Mouse (Mus musculus) cortical plate, adult 2 months (tissue): Measurements from ENCODE around the gene Sgsm3. TPM values are rescaled to one million over a fixed set of nuclear protein-coding genes. Genes with fewer than 3 reads are reported as not detected.
A peak's percentile ranks its signal among the peaks of the same experiment; 100 is the strongest.

Experiments used
- H3K27ac ChIP-seq: fragments of 200-500 bp; 2 replicates; pipeline ENCODE4 v1.5.1; 2012; ENCODE audit warnings: low read length, control low read depth, inconsistent platforms; ENCODE audit not compliant: insufficient read depth
- H3K4me1 ChIP-seq: fragments of 200-500 bp; 2 replicates; pipeline ENCODE4 v1.6.1; 2011; ENCODE audit warnings: low read length; ENCODE audit not compliant: control insufficient read depth, insufficient read depth
- H3K4me3 ChIP-seq: fragments of 200-500 bp; 2 replicates; pipeline ENCODE4 v1.5.1; 2011; ENCODE audit warnings: mild to moderate bottlenecking, low read length, control low read depth; ENCODE audit not compliant: insufficient read depth
- CTCF ChIP-seq: fragments of 200-500 bp; IDR thresholded peaks from 2 replicates; pipeline ENCODE4 v1.5.1; 2011; ENCODE audit warnings: mild to moderate bottlenecking, control low read depth, low read length; ENCODE audit not compliant: insufficient read depth; ENCODE audit errors: extremely low read depth
- POLR2A ChIP-seq: fragments of 200-500 bp; IDR thresholded peaks from 2 replicates; pipeline ENCODE4 v1.6.1; 2011; ENCODE audit warnings: mild to moderate bottlenecking, low read length, control low read depth; ENCODE audit not compliant: insufficient read depth; ENCODE audit errors: extremely low read depth
- polyA plus RNA-seq: library from polyadenylated mRNA; depleted of rRNA; stranded (reverse); fragments of >200 nt; gene quantifications from 2 replicates; pipeline ENCODE4 v1.2.3, GENCODE M21; 2012

Gene Sgsm3
- polyA plus RNA-seq, 1 experiment = 89.4 TPM

- Histone ChIP-seq H3K27ac (0 out of 2 replicates have a peak overlapping the region, but pooled peaks have one; percentile 17), H3K4me1 (peaks cover 9% of the 10 kb centered on the region), H3K4me3 (no peak overlapping the region)
- TF ChIP-seq CTCF = no peak
- TF ChIP-seq POLR2A = no peak
These were observed 38.9 kb downstream of the Sgsm3 start for GRCm38 (mm10) chr15:81016488-81016887.

- Histone ChIP-seq H3K4me3 (no peak overlapping the region), H3K27ac (no peak overlapping the region), H3K4me1 (peaks cover 9% of the 10 kb centered on the region)
- TF ChIP-seq POLR2A = no peak
- TF ChIP-seq CTCF = no peak
These were observed 39.7 kb downstream of the Sgsm3 start for GRCm38 (mm10) chr15:81017308-81017707.

- H3K4me1 ChIP-seq = peaks cover 7% of the 10 kb centered on the region
- TF ChIP-seq POLR2A (no peak), CTCF (no peak)
- H3K4me3 ChIP-seq = no peak overlapping the region
- no peak overlapping the region for H3K27ac ChIP-seq
These were observed 43.8 kb downstream of the Sgsm3 start for GRCm38 (mm10) chr15:81021377-81021776.

GRCm38 (mm10) chr15:81022437-81022836, 44.9 kb downstream of the Sgsm3 start:
- Histone ChIP-seq H3K27ac (no peak overlapping the region), H3K4me1 (peaks cover 7% of the 10 kb centered on the region), H3K4me3 (no peak overlapping the region)
- TF ChIP-seq POLR2A = no peak
- no peak for TF ChIP-seq CTCF

- Histone ChIP-seq H3K4me1 (peaks cover 10% of the 10 kb centered on the region), H3K27ac (peak overlapping the region; percentile 51; the same call in 1 of the 2 replicates), H3K4me3 (no peak overlapping the region)
- TF ChIP-seq CTCF (no peak), POLR2A (no peak)
These were observed 46.3 kb downstream of the Sgsm3 start for GRCm38 (mm10) chr15:81023842-81024241.

GRCm38 (mm10) chr15:81026901-81027300, 49.3 kb downstream of the Sgsm3 start:
- Histone ChIP-seq H3K4me3 (no peak overlapping the region), H3K27ac (no peak overlapping the region), H3K4me1 (peaks cover 9% of the 10 kb centered on the region; the same call in 1 of the 2 replicates)
- TF ChIP-seq POLR2A (no peak), CTCF (no peak)

- H3K4me3 ChIP-seq = no peak overlapping the region
- H3K27ac ChIP-seq = no peak overlapping the region
- peaks cover 9% of the 10 kb centered on the region; the same call in 1 of the 2 replicates for H3K4me1 ChIP-seq
- TF ChIP-seq POLR2A (no peak), CTCF (peak; percentile 89)
These were observed 50.0 kb downstream of the Sgsm3 start for GRCm38 (mm10) chr15:81027378-81028173.

- no peak overlapping the region for H3K4me3 ChIP-seq
- peaks cover 5% of the 10 kb centered on the region; the same call in 1 of the 2 replicates for H3K4me1 ChIP-seq
- no peak overlapping the region for H3K27ac ChIP-seq
- TF ChIP-seq CTCF (no peak), POLR2A (no peak)
These were observed 53.4 kb downstream of the Sgsm3 start for GRCm38 (mm10) chr15:81030891-81031425.

GRCm38 (mm10) chr15:81031611-81032010, 54.0 kb downstream of the Sgsm3 start:
- TF ChIP-seq CTCF (no peak), POLR2A (no peak)
- no peak overlapping the region for H3K27ac ChIP-seq
- peaks cover 3% of the 10 kb centered on the region; the same call in 1 of the 2 replicates for H3K4me1 ChIP-seq
- no peak overlapping the region for H3K4me3 ChIP-seq
